Mouse (Mus musculus) left cerebral cortex, adult 18-20 months (tissue): Measurements from ENCODE around the gene Gm49395. TPM values are rescaled to one million over a fixed set of nuclear protein-coding genes. Genes with fewer than 3 reads are reported as not detected.
A peak's percentile ranks its signal among the peaks of the same experiment; 100 is the strongest.

Experiments used
- DNase-seq, 2 experiments: peaks; one replicate each; pipeline ENCODE4 v3.0.0; 2021 to 2022; ENCODE audit warnings: low spot score in 2 of 2, mixed read lengths in 1 of 2
- total RNA-seq, 2 experiments: library from RNA; stranded (reverse); gene quantifications; 2 replicates each; pipeline ENCODE4 v1.2.3; 2021

Gm49395 gene
- total RNA-seq, 2 experiments from 2014 or later: 3.4 to 3.7 TPM

DNA sequence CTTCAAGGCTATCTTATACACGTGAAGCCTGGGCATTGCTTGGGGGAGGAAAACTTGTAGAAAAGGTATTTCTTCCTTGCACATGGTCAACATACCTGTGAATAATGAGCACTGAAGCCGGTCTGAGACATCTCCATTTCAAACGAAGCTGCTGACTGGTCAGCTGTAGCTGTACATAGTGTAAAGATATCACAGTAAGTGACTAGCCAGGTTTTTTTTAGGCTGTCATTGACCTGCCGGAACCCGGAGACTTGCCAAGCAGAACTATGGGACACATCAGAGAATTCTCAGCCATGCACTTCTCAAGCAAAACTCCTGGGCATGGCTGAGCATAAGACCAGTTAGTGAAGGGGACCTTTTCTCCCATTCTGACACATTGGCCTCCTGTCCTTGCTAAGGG lies 99.6 kb downstream of the Gm49395 start:
- DNase-seq: no peak

DNA sequence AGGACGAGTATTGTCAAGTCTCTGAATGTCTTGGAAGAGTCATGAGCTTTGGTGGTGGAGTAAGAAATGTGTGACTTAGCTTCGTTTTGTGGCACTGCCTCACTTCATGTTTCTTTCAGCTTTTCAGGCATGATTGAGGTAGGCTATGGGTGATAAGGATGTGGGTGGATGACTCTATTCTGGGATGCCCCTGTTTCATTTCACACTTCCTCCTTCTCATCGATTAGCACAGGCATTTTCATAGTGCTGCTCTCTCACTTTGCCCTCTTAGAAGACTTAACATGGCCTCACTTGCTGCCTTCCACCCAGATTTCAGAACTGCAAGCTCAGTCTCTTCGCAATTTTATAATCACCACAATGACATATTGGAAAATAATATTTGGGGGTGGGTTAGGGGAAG lies 102.1 kb downstream of the Gm49395 start:
- no peak for DNase-seq

DNA sequence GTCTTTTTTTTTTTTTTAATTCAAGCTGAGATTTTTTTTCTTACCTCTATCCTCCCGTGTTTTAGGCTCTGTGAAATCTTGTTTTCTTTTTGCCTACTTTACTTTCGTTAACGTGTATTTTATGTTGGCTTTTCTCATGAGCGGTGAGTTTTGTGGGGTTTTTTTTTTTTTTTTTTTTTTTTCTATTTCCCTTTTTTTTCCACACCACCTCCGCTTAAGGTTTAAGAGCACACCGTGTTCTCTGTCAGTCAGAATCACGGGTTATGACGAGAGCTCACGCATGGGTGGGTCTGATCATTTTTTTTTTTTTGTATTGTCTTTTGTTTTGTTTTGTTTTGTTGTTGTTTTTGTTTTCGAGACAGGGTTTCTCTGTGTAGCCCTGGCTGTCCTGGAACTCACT lies 103.6 kb downstream of the Gm49395 start:
- no peak for DNase-seq

DNA sequence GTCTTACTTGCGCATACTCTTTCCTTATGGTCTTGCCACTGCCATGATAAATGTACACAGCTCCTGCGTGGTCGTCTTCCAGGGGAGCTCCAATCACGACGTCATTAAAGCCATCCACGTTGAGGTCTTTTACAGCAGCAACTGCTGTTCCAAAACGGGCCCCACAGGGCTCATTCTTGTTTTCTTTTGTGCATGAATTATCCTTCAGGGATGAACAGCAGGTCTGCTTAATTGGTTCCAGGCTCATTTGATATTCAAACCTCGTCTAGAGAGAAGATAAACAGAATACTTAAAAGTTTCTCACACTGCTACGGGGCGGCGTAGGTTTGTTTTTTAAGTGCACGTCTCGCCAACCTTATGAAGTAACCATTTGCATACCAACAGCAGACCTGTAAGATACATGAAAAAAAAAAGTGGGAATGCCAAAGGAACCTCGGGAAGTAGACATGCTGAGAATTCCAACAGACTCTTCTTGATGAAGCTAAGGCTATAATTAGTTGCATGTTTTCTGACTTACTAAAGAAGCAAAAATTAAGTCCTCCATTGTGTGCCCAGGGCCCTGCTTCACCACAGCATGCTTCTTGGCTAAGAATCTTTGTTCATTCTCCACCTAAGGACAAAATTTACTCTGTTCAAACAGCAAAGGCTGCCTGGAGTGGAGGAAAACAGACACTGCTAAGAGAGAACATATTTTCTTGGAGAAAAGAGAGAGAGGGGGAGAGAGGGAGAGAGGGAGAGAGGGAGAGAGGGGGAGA lies 109.3 kb downstream of the Gm49395 start:
- DNase-seq: no peak

DNA sequence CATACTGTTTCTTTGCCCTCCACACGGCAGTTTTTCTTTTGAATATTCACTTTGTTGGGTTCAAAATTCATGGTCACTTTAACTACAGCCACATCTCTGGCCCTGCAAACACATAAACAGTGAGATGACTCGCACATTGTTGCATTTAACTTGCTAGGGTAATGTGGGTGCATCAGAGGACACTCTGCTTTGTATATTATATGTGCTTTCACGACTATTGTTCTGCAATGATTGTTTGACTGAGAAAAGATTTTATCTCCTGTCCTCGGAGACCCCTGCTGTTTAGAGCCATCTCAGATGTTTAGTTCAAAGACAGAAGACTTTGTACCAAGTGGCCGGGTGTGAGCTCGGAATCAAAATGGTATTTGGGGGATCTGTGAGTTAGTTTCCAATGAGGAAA lies 114.1 kb downstream of the Gm49395 start:
- DNase-seq: no peak

DNA sequence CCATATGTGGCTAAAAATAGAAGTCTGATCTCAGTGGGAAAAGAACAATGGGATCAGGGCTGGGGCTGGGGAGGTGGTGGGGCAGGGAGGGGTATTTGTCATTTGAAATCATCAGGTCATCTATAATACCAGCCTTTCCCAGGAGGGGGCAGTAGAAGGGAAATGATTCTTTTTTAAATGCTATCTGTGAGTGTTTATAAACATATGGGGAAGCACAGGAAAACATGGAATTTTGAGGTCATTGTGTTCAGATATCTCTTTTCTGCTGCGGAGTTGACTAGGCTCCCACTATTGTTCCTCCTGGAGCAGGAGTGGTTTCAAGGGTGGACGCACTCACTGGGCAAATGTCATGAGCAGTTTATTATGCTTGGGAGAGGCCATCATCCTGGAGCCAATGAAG lies 114.6 kb downstream of the Gm49395 start:
- DNase-seq: peak in 1 of 2 experiments; percentile 13

Other genes starting within 250 kb of the Gm49395 start
- gene Itga2, start 169.8 kb downstream of the Gm49395 start, total RNA-seq: under 1 TPM in 1 of 2 experiments, not detected in 1; 0.07 TPM
- gene Pelo, start 11.7 kb downstream of the Gm49395 start, total RNA-seq: 10 to 100 TPM; 20.9 to 23.1 TPM
- 1 to 10 TPM; 5.6 to 6.7 TPM for gene Itga1, start within 50 bp of the Gm49395 start, total RNA-seq